Mouse (Mus musculus): ENCODE results near the gene Pam16.

GRCm38 (mm10) chr16:4640267-4641005 lies 15.6 kb upstream of the Pam16 start:
- TF ChIP-seq CTCF (IDR thresholded peaks at IDR 0.05; ENCODE audit: control insufficient read depth, insufficient read depth, insufficient read length): no peak
- TF ChIP-seq USF1 (IDR thresholded peaks at IDR 0.05; ENCODE audit: low read depth): no peak
- TF ChIP-seq MYOD1 (IDR thresholded peaks at IDR 0.05; ENCODE audit: control insufficient read depth, insufficient read length, low read depth): no peak
- TF ChIP-seq CEBPB (IDR thresholded peaks at IDR 0.05; ENCODE audit: low read depth): no peak
- TF ChIP-seq MAX (IDR thresholded peaks at IDR 0.05): no peak
- no peak for TF ChIP-seq MYOG (IDR thresholded peaks at IDR 0.05; ENCODE audit: control insufficient read depth, extremely low read depth, insufficient read length)

Measured in C2C12 (cell line).